Mouse (Mus musculus) cerebellum, postnatal 14 days (tissue): ENCODE measurements around the gene Nfe2l1.

Experiments
- DNase-seq, 2 experiments: peaks; one replicate each; pipeline ENCODE4 v3.0.0; 2021; ENCODE audit warnings: mixed read lengths in 2 of 2

Gene Nfe2l1

DNA sequence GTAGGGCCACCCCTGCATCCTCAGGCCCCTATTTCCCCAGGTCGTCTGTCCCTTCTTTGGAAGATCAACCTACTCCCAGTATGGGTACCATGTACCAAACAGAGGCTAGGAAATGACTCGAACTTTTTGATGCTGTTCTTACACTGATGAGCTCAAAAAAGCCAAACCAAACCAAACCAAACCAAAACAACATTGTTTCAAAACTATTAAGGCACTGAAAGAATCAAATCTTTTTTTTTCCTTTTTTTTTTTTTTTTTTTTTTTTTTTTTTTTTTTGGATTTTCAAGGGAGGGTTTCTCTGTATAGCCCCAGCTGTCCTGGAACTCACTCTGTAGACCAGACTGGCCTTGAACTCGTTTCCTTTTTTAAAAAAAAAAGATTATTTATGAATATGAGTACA, 13.9 kb upstream of the Nfe2l1 start:
- DNase-seq, result no peak

DNA sequence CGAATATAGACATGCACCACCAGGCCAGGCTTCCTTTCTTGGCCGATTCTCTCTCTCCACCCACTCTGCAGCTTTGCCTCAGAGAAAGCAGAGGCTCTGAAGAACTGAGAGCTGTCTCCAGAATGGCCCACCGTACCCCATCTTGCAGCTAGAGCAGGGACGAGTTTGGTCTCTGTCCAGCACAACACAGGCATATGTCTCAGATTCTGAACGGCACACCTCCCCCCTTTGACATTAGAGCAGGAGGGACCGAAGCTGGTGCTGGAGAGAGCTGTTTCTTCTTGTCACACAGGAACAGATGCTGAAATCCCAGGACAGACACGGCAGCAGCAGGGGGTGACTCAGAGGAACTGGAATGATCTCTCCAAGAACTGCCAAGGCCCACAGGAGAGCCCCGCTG, 10.5 kb upstream of the Nfe2l1 start:
- DNase-seq, result peak in 1 of 2 experiments; percentile 33

DNA sequence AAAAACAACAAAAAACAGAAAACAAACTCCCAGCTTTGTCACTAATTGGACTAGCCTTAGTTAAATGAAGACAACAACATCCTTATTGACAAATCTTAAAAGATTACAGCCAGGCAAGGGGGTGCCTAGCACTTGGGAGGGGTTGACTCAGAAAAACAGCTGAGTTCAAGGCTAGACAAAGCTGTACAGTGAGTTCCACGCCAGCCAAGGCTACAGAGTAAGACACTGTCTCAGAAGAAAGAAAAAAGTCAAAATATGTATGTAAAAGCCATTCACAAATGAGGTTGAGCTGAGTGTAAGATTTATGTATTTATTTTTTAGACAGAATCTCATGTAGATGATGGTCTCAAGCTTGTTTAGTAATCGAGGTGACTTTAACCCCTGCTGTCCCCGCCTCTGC, 10.1 kb upstream of the Nfe2l1 start:
- DNase-seq, result no peak

DNA sequence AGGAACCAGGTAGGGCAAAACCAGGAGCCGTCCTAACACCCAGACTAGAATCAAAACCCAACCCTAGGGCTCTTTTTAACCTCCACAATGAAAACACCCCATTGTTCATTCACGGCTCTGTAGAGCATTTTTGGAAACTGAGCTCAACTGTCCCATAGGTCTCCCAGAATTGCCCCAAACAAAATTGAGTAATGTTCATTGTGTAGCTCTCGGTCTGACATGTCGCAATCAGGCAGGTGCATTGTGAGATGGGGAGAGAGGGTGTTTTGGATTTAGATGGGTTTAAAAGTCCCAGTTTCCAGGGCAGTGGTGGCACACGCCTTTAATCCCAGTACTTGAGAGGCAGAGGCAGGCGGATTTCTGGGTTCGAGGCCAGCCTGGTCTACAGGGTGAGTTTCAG, 9.7 kb upstream of the Nfe2l1 start:
- DNase-seq, result no peak

DNA sequence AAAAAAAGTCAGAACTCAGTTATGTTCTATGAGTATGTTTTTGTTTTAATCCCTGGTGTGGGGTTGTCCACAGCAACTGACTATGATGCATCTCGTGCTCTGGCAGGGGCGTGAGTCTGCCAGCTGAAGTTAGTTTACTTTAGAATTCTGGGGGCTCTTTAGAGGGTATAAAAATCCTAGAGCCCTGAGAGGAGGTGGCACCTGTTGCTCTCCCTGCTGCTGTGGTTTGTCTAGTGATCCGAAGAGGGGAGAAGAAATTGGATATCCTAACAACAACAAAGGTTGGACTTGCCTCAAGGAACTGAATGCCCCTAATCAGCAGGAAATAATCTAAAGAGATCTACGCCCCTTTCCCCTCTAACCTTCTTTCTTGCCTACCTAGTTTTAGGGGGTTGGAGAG, 8.6 kb upstream of the Nfe2l1 start:
- DNase-seq, result no peak

DNA sequence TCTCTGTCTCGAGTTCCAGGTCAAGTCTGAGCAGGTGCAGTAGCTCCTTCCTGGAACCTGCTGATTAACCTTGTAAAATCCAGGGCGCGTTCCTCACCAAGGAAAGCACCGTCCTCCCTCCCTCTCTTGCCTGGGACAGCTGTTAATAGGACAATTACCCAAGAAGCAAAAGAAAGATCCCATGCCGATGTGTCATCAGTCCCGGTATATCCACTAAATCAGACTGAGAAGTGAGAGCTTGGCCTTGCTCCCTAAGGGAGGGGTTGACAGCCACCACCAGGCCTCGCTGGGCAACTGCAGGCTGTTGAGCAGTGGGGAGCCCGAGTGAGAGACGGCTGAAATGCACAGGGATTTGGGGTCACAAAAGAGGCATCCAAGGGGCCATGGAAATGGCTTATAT, 7.5 kb upstream of the Nfe2l1 start:
- DNase-seq, result no peak

DNA sequence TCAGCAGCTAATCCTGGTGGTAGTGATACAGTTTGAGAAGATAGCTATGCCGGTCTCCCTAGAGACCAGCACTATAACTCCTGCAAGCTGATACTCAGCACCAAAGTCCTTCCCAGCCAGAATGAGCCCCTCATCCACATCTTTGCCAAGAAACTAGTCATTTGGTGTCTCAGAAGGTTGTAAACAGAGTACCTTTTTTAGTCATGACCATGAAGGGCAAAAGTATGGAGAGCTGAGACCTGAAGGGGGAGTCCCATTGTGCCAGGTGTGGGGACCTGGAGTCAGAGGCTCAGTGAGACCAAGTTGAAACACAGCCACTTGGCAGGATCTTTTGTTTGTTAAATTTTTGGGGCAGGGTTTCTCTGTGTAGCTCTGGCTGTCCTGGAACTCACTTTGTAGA, 4.4 kb upstream of the Nfe2l1 start:
- no peak for DNase-seq

DNA sequence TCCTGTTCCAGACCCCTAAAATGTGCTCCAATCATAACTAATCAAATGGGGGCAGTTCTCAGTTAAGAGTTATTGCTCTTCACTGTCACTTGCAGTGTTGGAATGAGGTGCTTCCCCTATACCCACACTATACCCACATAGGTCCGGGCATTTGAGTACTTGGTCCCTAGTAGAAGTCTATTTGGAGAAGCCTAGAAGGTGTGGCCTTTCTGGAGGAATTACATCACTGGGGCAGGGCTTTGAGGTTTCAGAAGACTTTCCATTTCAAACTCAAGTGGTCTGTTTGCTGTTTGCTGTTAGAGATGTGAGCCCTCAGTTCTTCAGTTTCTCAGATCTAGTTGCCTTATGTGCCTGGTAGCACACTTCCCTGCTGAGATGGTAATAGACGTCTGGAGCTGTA, 3.2 kb upstream of the Nfe2l1 start:
- DNase-seq, result no peak

DNA sequence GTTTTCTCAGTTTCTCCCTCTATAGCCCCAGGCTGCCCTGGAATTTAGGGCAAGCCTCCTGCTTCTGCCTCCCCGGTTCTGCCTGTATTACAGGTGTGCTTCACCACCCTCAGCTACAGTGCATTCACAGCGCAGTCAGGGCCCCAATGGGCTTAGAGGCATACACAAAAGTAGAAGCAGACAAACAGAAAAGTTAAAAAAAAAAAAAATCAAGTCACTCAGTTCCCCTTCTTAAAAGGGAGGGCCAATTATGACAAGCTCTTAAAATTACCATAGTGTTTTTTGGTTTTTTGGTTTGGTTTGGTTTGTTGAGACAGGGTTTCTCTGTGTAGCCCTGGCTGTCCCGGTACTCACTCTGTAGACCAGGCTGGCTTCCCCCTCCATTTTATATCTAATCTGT, 2.8 kb upstream of the Nfe2l1 start:
- no peak for DNase-seq

DNA sequence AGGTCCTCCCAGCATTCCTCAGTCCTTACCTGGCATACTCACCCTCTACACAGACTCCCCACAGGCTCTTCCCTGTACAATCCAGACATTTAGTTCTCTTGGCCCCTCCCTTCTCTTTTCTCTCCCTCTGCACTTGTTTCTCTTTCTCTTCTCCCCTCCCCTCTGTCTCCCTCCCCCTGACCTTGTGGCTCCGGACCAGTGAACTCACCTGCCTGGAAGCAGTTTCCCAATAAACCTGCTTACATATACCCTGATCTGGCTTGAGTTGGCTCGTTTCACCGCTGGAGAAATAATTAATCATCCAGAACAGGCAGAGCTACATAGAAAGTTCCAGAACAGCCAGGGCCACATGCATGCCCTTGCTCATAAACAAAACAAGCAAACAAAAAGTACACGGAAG, 1.7 kb upstream of the Nfe2l1 start:
- DNase-seq, result no peak

DNA sequence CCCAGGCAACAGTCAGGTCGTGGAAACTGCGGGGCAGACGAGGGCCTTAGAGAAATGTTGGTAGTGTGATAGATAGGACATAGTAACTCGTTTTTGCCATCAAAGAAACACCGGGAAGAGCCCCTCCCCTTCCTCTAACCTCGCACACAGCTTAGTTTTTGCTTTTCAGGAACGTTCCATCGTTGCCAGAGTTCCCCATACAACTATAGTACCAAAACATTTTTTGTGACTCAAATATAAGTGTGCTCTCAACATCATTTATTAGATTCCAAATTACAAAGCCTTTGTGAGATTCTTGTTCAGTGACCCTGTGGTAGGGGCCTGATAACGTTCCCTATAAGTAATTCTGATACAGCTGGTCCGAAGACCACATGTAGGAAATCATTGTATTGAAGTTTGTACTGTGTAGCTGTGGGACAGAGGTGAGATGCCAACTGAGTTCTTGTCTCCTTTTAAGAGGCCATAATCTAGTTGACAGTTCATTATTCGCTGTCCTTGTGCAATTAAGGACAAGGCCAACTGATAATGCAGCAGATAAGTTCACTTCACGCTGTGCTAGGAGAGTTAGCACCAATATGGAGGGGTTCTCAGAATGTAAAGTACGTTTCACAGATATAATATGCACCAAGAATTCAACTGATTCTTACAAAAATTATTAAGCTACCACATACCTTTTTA, 910 bp upstream of the Nfe2l1 start:
- no peak for DNase-seq

DNA sequence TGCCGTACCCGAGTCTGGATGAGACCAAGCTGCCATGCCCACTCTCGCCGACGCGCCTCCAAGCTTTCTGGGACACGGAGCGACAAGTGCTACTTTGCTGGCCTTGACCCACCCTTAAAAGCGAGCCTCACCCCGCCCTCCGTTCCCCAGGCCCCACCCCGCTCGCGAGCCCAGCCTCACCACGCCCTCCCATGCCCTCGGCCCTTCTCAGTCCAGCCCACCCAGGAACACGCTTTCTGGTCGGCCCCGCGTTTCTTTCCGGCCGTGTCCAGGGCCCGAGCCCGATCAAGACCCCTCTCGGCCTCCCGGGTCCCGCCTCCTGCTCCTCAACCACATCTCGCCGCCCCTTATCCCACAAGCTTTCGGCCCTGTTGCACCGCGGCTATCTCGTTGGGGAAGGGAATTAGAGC, 360 bp downstream of the Nfe2l1 start:
- DNase-seq, result peak; percentile 73 to 75

DNA sequence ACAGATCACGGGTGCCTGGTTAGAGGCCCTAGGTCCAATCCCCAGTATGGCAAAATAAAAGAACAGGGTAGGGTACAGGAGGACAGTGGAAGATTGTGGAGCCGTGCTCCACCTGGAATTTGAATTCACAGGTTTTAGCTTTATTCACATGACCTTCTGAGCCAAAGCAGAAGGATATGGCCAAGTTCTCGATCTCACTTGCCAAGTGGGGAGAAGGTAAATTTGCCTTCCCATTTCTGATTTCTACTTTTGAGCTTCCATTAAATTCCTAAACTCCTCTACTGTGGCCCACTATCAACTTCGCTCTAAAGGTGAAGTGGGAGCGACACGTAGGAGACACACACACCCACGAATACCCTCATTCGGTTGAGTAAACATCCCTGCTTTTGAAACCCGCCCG, 887 bp downstream of the Nfe2l1 start:
- no peak for DNase-seq

DNA sequence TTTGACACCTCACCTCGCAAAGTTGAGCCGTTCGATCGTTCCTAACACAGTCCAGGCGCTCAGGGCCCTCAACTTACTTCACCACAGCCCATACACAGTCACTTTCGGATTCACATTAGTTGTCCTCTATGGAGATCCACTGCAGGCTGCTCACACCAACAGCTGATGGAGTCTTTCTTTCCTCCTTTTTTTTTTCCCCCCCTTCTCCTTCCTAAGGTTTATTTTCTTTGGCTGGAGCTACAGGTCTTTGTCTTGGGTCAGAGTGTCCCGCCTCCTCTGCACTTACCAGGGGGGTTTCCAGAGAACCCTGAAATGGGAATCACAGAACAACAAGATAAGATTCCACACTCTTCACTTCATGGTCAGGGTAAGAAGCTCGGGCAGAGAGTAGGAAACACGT, 1.9 kb downstream of the Nfe2l1 start:
- no peak for DNase-seq

DNA sequence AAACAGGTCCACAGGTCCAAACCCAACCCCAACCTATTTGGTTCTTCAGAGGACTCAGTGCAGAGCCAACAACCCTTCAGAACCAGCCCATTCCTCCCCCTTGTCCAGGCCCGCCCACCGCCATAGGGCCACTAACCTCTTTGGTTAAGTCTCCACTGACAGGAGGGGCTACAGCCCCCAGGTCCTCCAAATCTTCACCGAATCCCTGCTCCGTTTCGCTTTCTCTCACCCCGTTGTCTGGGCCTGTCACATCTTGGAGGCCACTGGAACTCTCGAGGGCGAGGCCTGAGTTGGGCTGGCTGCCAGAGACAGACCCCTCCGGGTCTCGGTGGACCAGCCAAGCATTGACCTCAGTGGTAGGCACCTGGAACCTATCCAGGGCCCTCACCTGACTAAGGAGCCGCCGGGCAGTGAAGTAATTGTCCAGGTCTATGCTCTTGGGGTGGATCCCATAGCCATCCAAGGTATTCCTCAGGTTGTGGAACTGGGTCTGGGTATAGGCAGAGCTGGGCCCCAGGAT, 2.6 kb downstream of the Nfe2l1 start:
- peak in 1 of 2 experiments; percentile 55 for DNase-seq

DNA sequence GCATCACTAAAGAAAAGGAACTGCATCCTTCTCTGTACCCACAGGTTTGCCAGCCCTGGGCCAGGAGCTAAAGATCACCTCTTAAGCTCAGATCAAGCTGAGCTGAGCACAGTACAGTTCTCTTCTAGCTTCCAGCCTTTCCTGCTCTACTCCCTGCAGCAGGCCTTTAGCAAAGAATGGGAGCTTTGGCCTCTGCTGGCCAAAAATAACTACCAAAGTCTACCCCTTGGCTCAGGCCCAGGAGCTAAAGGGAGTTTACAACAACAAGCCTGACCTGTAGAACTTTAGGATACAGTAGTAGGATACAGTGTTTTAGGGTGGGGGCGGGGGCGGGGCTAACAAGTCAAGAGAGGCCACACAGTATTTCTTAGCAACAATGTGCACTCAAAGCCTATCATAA, 3.3 kb downstream of the Nfe2l1 start:
- DNase-seq, result no peak

DNA sequence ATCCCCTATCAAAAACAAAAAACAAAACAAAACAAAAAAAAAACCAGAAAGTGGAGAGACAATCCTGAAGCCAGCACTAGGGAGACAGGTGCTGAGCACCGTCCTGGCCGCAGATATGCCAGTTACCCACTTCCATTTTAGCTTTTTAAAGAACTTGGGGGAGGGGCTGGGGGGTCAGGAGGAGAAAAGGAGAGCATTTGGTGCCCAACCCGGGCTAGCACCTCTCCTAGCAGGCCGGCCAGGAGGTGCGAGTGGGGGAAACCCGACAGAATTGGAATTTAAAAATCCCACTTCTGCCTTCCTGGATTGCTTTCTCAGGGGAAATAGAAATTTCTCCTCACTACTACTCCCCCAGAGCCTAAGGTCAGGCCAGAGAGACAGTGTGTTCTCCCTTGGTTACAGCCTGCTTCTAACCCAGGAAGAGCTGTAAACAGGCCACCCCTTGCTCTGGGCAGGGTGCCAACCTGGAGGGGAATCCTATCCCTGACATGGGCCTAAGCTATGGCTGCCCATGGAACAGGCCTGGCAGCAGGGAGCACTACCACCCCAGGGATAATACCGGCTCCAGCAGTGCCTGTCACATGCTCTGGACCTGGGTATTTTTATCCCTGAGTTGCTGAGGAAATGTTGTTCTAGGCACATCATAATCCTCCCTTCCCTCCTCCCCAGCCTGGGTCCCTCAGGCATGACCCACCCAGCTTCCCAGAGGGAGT, 4.8 kb downstream of the Nfe2l1 start:
- DNase-seq, result peak; percentile 82 to 86

DNA sequence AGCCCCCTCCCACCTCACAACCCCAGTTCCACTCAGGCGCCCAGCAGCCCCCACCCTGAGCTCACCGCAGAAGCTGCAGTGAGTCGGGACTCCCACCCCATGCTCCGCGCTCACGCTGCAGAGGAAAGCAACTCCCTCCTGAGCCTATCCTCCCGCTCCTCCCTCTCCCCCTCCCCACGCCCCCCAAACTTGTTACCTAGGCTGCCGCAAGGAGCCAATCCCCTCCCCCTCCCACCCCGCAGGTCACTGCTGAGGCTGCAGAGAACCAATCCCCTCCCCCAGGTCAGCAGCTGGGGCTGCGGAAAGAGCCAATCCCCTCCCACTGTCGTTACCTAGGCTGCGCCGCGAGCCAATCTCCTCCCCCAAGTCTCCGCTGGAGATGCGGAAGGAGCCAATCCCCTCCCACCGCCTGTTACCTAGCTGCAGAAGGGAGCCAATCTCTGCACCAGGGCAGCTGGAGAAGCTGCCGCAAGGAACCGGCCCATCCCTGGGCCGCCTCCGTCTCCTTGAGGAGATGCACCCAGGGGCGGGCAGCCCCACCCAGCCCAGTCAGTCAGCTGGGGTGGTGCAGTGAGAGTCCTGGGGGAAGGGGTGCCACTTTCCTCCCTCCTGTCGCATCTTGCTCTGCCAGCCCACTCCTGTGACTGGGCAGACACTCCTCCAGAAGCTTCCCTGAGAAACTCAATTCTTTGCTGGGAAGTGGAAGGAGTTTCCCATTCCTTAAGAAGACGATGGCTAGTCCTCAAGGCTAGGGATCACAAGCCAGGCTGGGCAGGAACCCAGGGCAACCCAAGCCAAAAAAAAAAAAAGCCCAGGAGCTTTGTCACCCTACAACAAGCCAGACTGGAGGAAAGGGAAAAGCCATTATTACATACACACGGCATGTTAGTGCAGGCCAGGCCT, 5.6 kb downstream of the Nfe2l1 start:
- peak; percentile 92 to 94 for DNase-seq

DNA sequence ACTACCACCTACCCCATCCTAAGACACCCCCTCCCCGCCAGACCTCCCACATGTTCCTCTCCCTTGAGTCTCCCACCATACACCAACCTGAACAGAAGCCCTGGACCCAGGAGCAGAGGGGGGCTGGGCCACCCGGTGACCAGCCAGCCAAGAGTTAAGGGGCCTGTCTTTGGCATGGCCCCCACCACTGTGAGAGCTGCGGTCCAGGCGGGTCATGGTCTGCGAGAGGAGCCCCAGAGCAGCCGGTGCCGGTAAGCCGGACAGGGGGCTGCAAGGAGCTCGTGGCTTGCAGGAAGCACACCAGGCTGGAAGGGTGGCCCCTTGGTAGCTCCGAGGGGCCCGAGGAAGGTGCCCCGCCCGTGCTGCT, 6.3 kb downstream of the Nfe2l1 start:
- DNase-seq, result peak in 1 of 2 experiments; percentile 49

DNA sequence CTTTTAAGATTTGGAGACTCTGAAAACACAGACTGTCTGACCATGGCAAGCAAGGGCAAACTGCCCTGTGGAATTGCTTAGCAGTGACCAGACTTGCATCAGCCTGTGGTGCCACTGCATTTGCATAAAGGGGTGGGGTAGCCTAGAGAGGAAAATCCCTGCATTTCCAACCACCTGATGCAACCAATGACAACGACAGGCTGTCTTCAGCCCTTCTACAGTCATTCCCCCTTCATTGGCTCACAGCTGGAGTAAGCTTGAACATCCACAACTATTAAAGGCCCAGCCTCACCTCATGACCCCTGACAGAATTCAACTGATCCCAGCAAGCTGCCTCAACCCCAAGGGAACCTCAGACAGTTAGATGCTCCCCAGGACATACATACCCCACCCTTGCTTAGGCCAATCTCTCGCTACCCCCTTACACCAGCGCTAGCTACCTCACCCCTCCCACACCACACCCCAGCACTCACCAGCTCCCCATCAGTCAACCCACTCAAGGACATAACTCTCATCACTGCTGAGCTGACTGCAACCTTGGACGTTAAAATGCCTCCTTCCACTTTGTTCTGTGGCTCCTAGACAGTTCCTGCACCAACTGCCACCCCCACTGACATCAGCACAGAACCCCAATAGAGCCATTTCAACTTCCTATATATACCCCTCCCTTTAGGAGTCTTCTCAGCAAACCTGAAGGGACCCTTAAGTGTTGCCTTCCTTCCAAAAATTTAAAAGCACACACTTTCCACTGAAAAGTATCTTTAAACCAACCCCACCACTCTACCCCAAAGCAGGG, 6.9 kb downstream of the Nfe2l1 start:
- DNase-seq, result no peak

DNA sequence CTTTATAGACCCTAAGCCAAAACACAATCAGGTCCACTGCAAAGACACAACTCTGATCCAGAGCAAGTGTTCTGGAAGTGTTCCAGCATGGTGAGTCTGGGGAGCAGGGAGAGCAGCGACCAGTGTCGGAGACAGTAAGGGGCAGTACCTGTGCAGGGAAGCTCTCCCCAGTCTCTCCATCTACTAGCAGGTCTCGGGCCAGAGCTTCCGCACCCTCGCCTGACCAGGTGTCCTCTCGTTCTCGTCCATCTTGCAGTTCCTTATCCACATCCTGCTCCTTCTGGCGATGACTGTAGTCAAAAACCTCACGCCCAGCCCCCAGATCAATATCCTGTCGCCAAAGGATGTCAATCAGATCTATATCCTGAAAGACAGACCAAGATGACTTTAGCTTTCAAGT, 7.8 kb downstream of the Nfe2l1 start:
- DNase-seq, result no peak

DNA sequence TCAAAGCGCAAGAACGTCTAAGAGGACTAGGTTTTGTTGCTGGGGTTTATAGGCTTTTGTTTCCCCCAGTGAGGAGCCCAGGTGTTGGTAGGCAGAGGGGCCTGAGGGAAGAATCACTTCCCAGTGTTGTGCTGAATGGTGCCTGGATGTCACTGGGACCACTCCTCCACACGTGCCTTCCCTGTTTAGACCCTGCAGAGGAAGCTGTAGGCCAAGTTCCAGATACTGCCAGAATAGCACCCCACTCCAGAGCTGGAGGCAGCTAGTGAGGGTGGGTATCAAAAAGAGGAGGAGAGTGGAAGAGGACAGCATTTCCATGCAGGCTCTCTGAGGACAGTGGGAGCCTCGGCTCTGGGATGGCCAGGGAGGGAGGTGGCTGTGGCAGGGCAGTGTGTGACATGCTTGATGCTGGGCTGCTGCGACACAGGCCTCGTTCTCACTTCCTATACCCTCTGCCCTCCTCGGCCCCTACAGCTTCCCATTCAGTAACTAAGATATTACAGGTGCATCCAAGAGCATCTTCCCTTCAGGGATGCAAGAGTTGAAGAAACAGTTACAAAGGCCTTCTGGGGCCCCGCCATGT, 11.5 kb downstream of the Nfe2l1 start:
- no peak for DNase-seq
